Mouse (Mus musculus) neural tube, embryonic 12.5 days (tissue): ENCODE measurements around the gene Adgre5. TPM values are rescaled to one million over a fixed set of nuclear protein-coding genes. Genes with fewer than 3 reads are reported as not detected.
A peak's percentile ranks its signal among the peaks of the same experiment; 100 is the strongest.

Experiments used
- ATAC-seq: fragments of 200-750 bp; cut with Nextera tagmentation; 2 replicates; pipeline ENCODE4 v1.8.0; 2017; ENCODE audit warnings: low read depth, mild to moderate bottlenecking, moderate TSS enrichment, moderate library complexity; ENCODE audit not compliant: low FRiP score
- H3K27ac ChIP-seq: fragments of 300-500 bp; sonication (generic); 2 replicates; pipeline ENCODE4 v1.5.1; 2016
- H3K27me3 ChIP-seq: fragments of 300-500 bp; sonication (generic); replicated peaks from 2 replicates; pipeline ENCODE4 v1.6.1; 2016; ENCODE audit warnings: mild to moderate bottlenecking
- H3K36me3 ChIP-seq: fragments of 300-500 bp; sonication (generic); 2 replicates; pipeline ENCODE4 v1.6.1; 2016; ENCODE audit warnings: mild to moderate bottlenecking
- H3K4me1 ChIP-seq: fragments of 300-500 bp; sonication (generic); 2 replicates; pipeline ENCODE4 v1.6.1; 2016
- H3K4me2 ChIP-seq: fragments of 300-500 bp; sonication (generic); replicated peaks from 2 replicates; pipeline ENCODE4 v1.6.1; 2016; ENCODE audit warnings: mild to moderate bottlenecking
- H3K4me3 ChIP-seq: fragments of 300-500 bp; sonication (generic); 2 replicates; pipeline ENCODE4 v1.5.1; 2016
- H3K9ac ChIP-seq: fragments of 300-500 bp; sonication (generic); 2 replicates; pipeline ENCODE4 v1.6.1; 2016; ENCODE audit warnings: mild to moderate bottlenecking
- H3K9me3 ChIP-seq: fragments of 300-500 bp; sonication (generic); 2 replicates; pipeline ENCODE4 v1.6.1; 2016; ENCODE audit warnings: mild to moderate bottlenecking
- WGBS: fragments of 180-500 bp; shearing (Covaris S2); methylation state at CpG from one replicate; pipeline ENCODE4 v1.1.7; 2016; 5-methylcytosine and 5-hydroxymethylcytosine counted together
- polyA plus RNA-seq: library from polyadenylated mRNA; unstranded; fragments of >200 nt; fragmentation: Nextera tagmentation; extraction: Ambion mirVana; gene quantifications from 2 replicates; pipeline ENCODE4 v1.2.1, GENCODE M21; 2016

The Adgre5 gene
- polyA plus RNA-seq, 1 experiment from 2014 or later: 15.7 TPM

- H3K36me3 ChIP-seq: peaks cover 9% of the 10 kb centered on the region
- H3K27me3 ChIP-seq: no peaks in the 10 kb centered on the region
- no peaks in the 10 kb centered on the region for H3K9me3 ChIP-seq
- peaks cover 19% of the 10 kb centered on the region for H3K4me1 ChIP-seq
- H3K9ac ChIP-seq: peak within 1 kb of the TSS; percentile 75
- peak within 1 kb of the TSS; percentile 90 for H3K4me2 ChIP-seq
- peak within 1 kb of the TSS; percentile 84 for H3K4me3 ChIP-seq
- peak; percentile 100 for ATAC-seq
- H3K27ac ChIP-seq: peak within 1 kb of the TSS; percentile 83; the same call in 1 of the 2 replicates
- under 1% methylated on average over 63 of the region's 63 CpGs for WGBS
Measured at GRCm38 (mm10) chr8:83715031-83715690, 26.0 kb downstream of the Adgre5 start, which contains the start of gene Ddx39. Gene Ddx39, plus strand, starts transcription at chr8:83715177.

- no peak; the same call in 1 of the 2 replicates for ATAC-seq
- Histone ChIP-seq H3K36me3 (peaks cover 4% of the 10 kb centered on the region), H3K4me3 (peak overlapping the region; percentile 84; the same call in 1 of the 2 replicates), H3K27me3 (no peaks in the 10 kb centered on the region), H3K4me2 (peak overlapping the region; percentile 90), H3K4me1 (peaks cover 19% of the 10 kb centered on the region), H3K9ac (no peak overlapping the region), H3K9me3 (no peaks in the 10 kb centered on the region), H3K27ac (no peak overlapping the region)
- 16% methylated on average over 8 of the region's 8 CpGs for WGBS
Measured at GRCm38 (mm10) chr8:83714676-83715030, 26.5 kb downstream of the Adgre5 start.

DNA sequence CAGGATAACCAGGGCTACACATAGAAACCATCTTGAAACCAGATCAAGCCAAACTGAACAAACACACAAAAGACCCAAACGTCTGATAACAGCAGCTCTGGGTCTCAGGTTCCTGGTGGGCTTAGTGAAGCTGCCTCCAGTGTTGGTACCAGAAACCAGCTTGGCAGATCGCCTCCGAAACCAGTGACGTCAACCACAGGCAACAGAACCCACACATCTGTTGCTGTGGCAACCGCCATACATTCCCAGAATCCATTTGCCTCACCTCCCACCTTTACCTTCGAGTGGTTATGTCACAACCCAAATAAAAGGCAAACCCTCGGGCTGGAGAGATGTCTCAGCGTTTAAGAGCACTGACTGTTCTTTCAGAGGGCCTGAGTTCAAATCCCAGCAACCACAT is 33.6 kb downstream of the Adgre5 start:
- Histone ChIP-seq H3K9me3 (no peaks in the 10 kb centered on the region), H3K4me2 (no peak overlapping the region), H3K4me1 (no peaks in the 10 kb centered on the region), H3K27ac (no peak overlapping the region), H3K27me3 (no peaks in the 10 kb centered on the region), H3K36me3 (no peaks in the 10 kb centered on the region), H3K4me3 (no peak overlapping the region), H3K9ac (no peak overlapping the region)
- ATAC-seq: no peak
- WGBS: 75% methylated on average over 8 of the region's 8 CpGs

- H3K4me1 ChIP-seq: no peaks in the 10 kb centered on the region
- H3K27ac ChIP-seq: no peak overlapping the region
- H3K27me3 ChIP-seq: no peaks in the 10 kb centered on the region
- ATAC-seq: no peak
- H3K36me3 ChIP-seq: no peaks in the 10 kb centered on the region
- no peaks in the 10 kb centered on the region for H3K9me3 ChIP-seq
- no peak overlapping the region for H3K4me2 ChIP-seq
- no peak overlapping the region for H3K9ac ChIP-seq
- H3K4me3 ChIP-seq: no peak overlapping the region
- 70% methylated on average over 5 of the region's 5 CpGs for WGBS
Measured at GRCm38 (mm10) chr8:83706411-83706810, 34.7 kb downstream of the Adgre5 start.

DNA sequence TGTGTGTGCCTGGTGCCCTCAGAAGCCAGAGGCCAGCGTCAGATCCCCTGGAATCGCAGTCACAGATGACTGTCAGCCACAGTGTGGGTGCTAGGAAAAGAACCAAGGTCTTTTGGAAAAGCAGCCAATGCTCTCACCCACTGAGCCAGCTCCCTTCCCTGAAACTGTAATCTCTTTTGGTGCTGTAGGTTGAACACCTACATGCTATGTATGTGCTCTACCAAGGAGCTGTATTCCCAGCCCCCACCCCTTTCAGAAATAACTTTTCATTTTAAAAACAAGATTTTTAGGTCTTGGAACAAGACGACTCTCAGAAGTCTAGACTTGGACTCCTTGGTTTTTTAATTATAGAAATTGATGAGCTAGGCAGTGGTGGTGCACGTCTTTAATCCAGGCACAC is 37.7 kb downstream of the Adgre5 start:
- no peak overlapping the region for H3K4me2 ChIP-seq
- no peaks in the 10 kb centered on the region for H3K27me3 ChIP-seq
- WGBS: 86% methylated on average over 4 of the region's 4 CpGs
- ATAC-seq: no peak
- no peak overlapping the region for H3K4me3 ChIP-seq
- no peaks in the 10 kb centered on the region for H3K9me3 ChIP-seq
- H3K27ac ChIP-seq: no peak overlapping the region
- peaks cover 2% of the 10 kb centered on the region for H3K4me1 ChIP-seq
- no peaks in the 10 kb centered on the region for H3K36me3 ChIP-seq
- H3K9ac ChIP-seq: no peak overlapping the region

- Histone ChIP-seq H3K9ac (no peak overlapping the region), H3K27ac (no peak overlapping the region), H3K27me3 (no peaks in the 10 kb centered on the region), H3K36me3 (no peaks in the 10 kb centered on the region), H3K4me2 (no peak overlapping the region), H3K4me3 (no peak overlapping the region), H3K9me3 (no peaks in the 10 kb centered on the region), H3K4me1 (peaks cover 17% of the 10 kb centered on the region)
- 84% methylated on average over 9 of the region's 9 CpGs for WGBS
- no peak for ATAC-seq
Measured at GRCm38 (mm10) chr8:83700423-83701085, 40.6 kb downstream of the Adgre5 start.

DNA sequence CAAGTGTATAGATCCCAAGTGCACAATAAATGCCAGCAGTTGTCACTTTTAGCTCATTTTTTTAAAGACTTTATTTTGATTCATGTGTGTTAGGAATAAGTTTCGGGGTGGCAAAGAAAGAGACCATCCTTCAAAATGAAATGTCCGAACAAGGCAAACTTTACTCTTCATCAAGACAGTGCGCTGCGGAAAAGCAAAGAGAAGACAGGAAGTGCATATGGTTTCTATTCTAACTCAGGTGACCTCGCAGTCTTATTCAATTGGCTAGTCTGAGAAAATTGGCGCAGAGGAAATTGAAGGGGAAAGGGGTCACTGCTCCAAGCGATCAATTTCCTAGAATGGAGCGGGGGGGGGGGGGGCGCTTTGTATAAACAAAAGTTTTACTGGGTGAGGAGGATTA is 41.6 kb downstream of the Adgre5 start:
- no peaks in the 10 kb centered on the region for H3K27me3 ChIP-seq
- H3K36me3 ChIP-seq: no peaks in the 10 kb centered on the region
- peak overlapping the region; percentile 96 for H3K4me2 ChIP-seq
- H3K4me1 ChIP-seq: peaks cover 17% of the 10 kb centered on the region
- no peak overlapping the region for H3K27ac ChIP-seq
- peak overlapping the region; percentile 87; the same call in 1 of the 2 replicates for H3K9ac ChIP-seq
- H3K9me3 ChIP-seq: no peaks in the 10 kb centered on the region
- H3K4me3 ChIP-seq: peak overlapping the region; percentile 82; the same call in 1 of the 2 replicates
- ATAC-seq: no peak
- 54% methylated on average over 9 of the region's 9 CpGs for WGBS

- Histone ChIP-seq H3K9me3 (no peaks in the 10 kb centered on the region), H3K4me3 (peak within 1 kb of the TSS; percentile 82), H3K27me3 (no peaks in the 10 kb centered on the region), H3K4me1 (peaks cover 17% of the 10 kb centered on the region), H3K4me2 (peak within 1 kb of the TSS; percentile 96), H3K27ac (peak within 1 kb of the TSS; percentile 54; the same call in 1 of the 2 replicates), H3K36me3 (no peaks in the 10 kb centered on the region), H3K9ac (peak within 1 kb of the TSS; percentile 87)
- under 1% methylated on average over 71 of the region's 85 CpGs for WGBS
- peak; percentile 91 for ATAC-seq
Measured at GRCm38 (mm10) chr8:83698661-83699453, 42.3 kb downstream of the Adgre5 start, which contains the start of gene Pkn1. Gene Pkn1, minus strand, starts transcription at chr8:83699179.

DNA sequence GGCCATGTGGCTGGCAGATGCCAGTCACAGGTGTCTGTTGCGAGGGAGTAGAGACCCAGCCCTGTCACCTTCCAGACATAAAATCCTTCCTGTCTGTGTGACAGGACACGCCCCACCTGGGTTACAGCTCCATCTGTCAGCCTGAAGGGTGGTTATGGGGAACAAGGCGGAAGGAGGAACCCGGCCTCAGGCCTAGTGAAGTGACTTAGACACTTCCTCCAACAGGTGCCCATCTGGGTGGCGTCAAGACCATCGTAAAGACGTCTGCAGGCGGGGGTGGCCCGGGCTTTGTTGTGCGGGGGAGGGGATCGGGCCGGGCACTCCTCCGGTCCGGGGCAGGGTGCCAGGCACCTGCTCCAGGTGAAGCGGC is 42.9 kb downstream of the Adgre5 start:
- peak overlapping the region; percentile 82 for H3K4me3 ChIP-seq
- no peak overlapping the region for H3K27ac ChIP-seq
- peak overlapping the region; percentile 87 for H3K9ac ChIP-seq
- H3K4me1 ChIP-seq: peaks cover 17% of the 10 kb centered on the region
- ATAC-seq: peak; percentile 52
- WGBS: 5% methylated on average over 15 of the region's 15 CpGs
- H3K9me3 ChIP-seq: no peaks in the 10 kb centered on the region
- peak overlapping the region; percentile 96 for H3K4me2 ChIP-seq
- H3K27me3 ChIP-seq: no peaks in the 10 kb centered on the region
- H3K36me3 ChIP-seq: no peaks in the 10 kb centered on the region

DNA sequence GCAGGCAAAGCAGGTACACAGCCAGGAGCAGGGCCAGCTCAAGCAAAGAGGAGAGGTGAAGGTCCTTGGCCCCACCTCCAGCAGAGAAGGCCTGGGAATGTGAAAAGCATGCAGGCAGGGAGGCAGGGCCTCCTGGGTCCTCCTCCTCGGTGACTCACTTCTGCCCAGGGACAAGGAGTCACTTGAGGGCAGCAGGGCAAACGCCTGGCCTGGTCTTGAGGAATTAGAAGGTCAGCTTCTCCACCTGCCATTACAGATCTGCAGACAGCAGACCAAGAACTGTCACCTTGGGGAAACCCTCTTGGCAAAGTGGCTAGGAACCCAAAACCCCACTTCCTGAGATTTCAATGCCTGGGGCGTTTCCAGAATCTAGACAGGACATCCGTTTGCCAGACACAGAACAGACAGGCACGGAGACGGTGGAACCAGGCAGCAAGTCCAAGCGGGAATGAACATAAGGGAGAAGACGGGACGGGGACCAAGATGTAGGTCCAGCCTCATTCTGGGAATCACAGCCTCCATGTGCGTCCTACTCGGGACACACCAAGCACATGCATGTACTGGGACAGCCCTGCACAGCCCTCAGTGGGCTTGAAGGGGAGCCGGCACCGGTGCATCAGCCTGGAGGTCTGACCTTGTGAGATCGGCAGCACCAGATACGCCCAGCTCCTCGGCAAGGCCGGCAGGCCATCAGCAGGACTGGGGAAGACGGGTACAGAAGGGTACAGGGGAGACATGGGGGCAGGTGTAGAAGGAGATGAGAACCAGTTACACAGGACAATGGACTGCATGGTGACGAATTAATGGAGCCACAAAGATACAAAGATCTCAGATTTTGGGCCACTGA is 43.5 kb downstream of the Adgre5 start:
- Histone ChIP-seq H3K4me2 (peak overlapping the region; percentile 96), H3K27ac (no peak overlapping the region), H3K4me1 (peaks cover 17% of the 10 kb centered on the region), H3K9me3 (no peaks in the 10 kb centered on the region), H3K9ac (no peak overlapping the region), H3K4me3 (peak overlapping the region; percentile 82), H3K27me3 (no peaks in the 10 kb centered on the region), H3K36me3 (peaks cover 2% of the 10 kb centered on the region)
- no peak for ATAC-seq
- 61% methylated on average over 19 of the region's 19 CpGs for WGBS

- whole genome bisulfite sequencing: 90% methylated on average over 10 of the region's 17 CpGs
- Histone ChIP-seq H3K27me3 (no peaks in the 10 kb centered on the region), H3K9ac (no peak overlapping the region; the same call in 1 of the 2 replicates)
Measured at GRCm38 (mm10) chr8:83695351-83696106, 45.6 kb downstream of the Adgre5 start.

More at GRCm38 (mm10) chr8:83695351-83696106, 45.6 kb downstream of the Adgre5 start:
- Histone ChIP-seq H3K4me2 (no peak overlapping the region), H3K4me1 (peaks cover 17% of the 10 kb centered on the region), H3K36me3 (peaks cover 22% of the 10 kb centered on the region), H3K27ac (no peak overlapping the region), H3K4me3 (no peak overlapping the region), H3K9me3 (no peaks in the 10 kb centered on the region)
- no peak for ATAC-seq
